In genomic region chr6:97145156-97145555, GRCm38 (mm10) we compare ENCODE assay signal across 13 mouse cellular contexts. TPM values are rescaled to one million over a fixed set of nuclear protein-coding genes. Genes with fewer than 3 reads are reported as not detected.
DNase-seq lines count a peak whose midpoint lies in the region; ATAC-seq lines count a peak whose summit lies in the region.
"Had no signal": no experiment of that assay in that cellular context is flagged by ENCODE, and none has a peak within 500 bp of the region (broad histone marks: within the 10 kb centered on the region; RNA-seq: fewer than 3 reads in every experiment).

No protein-coding gene starts in this region.

- H3K27me3 ChIP-seq in intestine, embryonic 15.5 days (replicated peaks): no peaks in the 10 kb centered on the region
- H3K27me3 ChIP-seq in intestine, embryonic 16.5 days (replicated peaks; ENCODE audit: control insufficient read depth, insufficient read depth, low read length): no peaks in the 10 kb centered on the region
- no peaks in the 10 kb centered on the region for H3K27me3 ChIP-seq in lung, embryonic 16.5 days (ENCODE audit: control insufficient read depth, insufficient read depth, low read depth, low read length)
- H3K27me3 ChIP-seq: hindbrain, embryonic 13.5 days; megakaryocyte, embryonic 14.5 days; neural tube, embryonic 13.5 days had no signal

- no peak for ATAC-seq in intestine, embryonic 15.5 days
- ATAC-seq in intestine, embryonic 16.5 days: no peak
- ATAC-seq in lung, embryonic 16.5 days (ENCODE audit: low read depth): no peak

- peaks cover 21% of the 10 kb centered on the region for H3K4me1 ChIP-seq in intestine, embryonic 15.5 days (replicated peaks)
- peaks cover 19% of the 10 kb centered on the region for H3K4me1 ChIP-seq in intestine, embryonic 16.5 days (ENCODE audit: control insufficient read depth, insufficient read depth, low read length)
- H3K4me1 ChIP-seq in lung, embryonic 16.5 days (replicated peaks; ENCODE audit: control insufficient read depth, insufficient read depth, low read length): peaks cover 36% of the 10 kb centered on the region

- no peak overlapping the region for H3K4me3 ChIP-seq in intestine, embryonic 15.5 days (replicated peaks)
- H3K4me3 ChIP-seq in intestine, embryonic 16.5 days (ENCODE audit: low read length): no peak overlapping the region
- no peak overlapping the region for H3K4me3 ChIP-seq in lung, embryonic 16.5 days (ENCODE audit: low read length)
- H3K4me3 ChIP-seq: forebrain, embryonic 10.5 days; hindbrain, embryonic 13.5 days; megakaryocyte, embryonic 14.5 days; neural tube, embryonic 13.5 days had no signal

- no peak overlapping the region for H3K4me2 ChIP-seq in intestine, embryonic 15.5 days (replicated peaks)
- H3K4me2 ChIP-seq in intestine, embryonic 16.5 days (ENCODE audit: low read depth, low read length): no peak overlapping the region
- no peak overlapping the region for H3K4me2 ChIP-seq in lung, embryonic 16.5 days (ENCODE audit: low read depth, low read length)
- H3K4me2 ChIP-seq: hindbrain, embryonic 13.5 days; neural tube, embryonic 13.5 days had no signal

- no peak overlapping the region for H3K9ac ChIP-seq in intestine, embryonic 15.5 days
- H3K9ac ChIP-seq in intestine, embryonic 16.5 days (ENCODE audit: low read depth, low read length): no peak overlapping the region
- no peak overlapping the region for H3K9ac ChIP-seq in lung, embryonic 16.5 days (ENCODE audit: low read length)
- H3K9ac ChIP-seq: hindbrain, embryonic 13.5 days; neural tube, embryonic 13.5 days had no signal

- 0 out of 2 replicates have a peak overlapping the region, but pooled peaks have one; percentile 0 for H3K27ac ChIP-seq in intestine, embryonic 15.5 days
- no peak overlapping the region for H3K27ac ChIP-seq in intestine, embryonic 16.5 days (ENCODE audit: low read length)
- peak overlapping the region; percentile 9; the same call in 1 of the 2 replicates for H3K27ac ChIP-seq in lung, embryonic 16.5 days (ENCODE audit: low read length)
- H3K27ac ChIP-seq: hindbrain, embryonic 13.5 days; neural tube, embryonic 13.5 days had no signal

- H3K36me3 ChIP-seq in intestine, embryonic 15.5 days: no peaks in the 10 kb centered on the region
- no peaks in the 10 kb centered on the region for H3K36me3 ChIP-seq in intestine, embryonic 16.5 days (ENCODE audit: control insufficient read depth, insufficient read depth, low read length)
- peaks cover 4% of the 10 kb centered on the region; the same call in 1 of the 2 replicates for H3K36me3 ChIP-seq in lung, embryonic 16.5 days (ENCODE audit: control insufficient read depth, insufficient read depth, low read length)

- no peaks in the 10 kb centered on the region for H3K9me3 ChIP-seq in intestine, embryonic 15.5 days
- H3K9me3 ChIP-seq in intestine, embryonic 16.5 days (ENCODE audit: control insufficient read depth, low read length): no peaks in the 10 kb centered on the region
- no peaks in the 10 kb centered on the region for H3K9me3 ChIP-seq in lung, embryonic 16.5 days (ENCODE audit: control insufficient read depth, low read length)
- H3K9me3 ChIP-seq: forebrain, embryonic 10.5 days; hindbrain, embryonic 13.5 days; neural tube, embryonic 13.5 days had no signal

- 89% methylated on average over 7 of the region's 7 CpGs for WGBS in intestine, embryonic 15.5 days
- 89% methylated on average over 7 of the region's 7 CpGs for WGBS in intestine, embryonic 16.5 days
- 70% methylated on average over 7 of the region's 7 CpGs for WGBS in lung, embryonic 16.5 days

- DNase-seq in adipocyte (ENCODE audit: low spot score) (peak; percentile 70), liver (no peak)
- DNase-seq in gastrocnemius, postnatal 10 days: peak; percentile 35
- DNase-seq in B cell, adult 2 months: no peak
- no peak for DNase-seq in thymus, postnatal 25 days
- DNase-seq: cerebellum, adult 2 months had no signal

RNA-seq across cellular contexts. Expression of gene Eogt, which starts 3.8 kb away (rescaled TPM):
- 8.0 and 9.5 TPM in 2 replicates for polyA plus RNA-seq in intestine, embryonic 15.5 days (2015; fragmentation: Nextera tagmentation; extraction: Ambion mirVana)
- 6.7 and 7.4 TPM in 2 replicates for polyA plus RNA-seq in intestine, embryonic 16.5 days (2015; fragmentation: Nextera tagmentation; extraction: Ambion mirVana)
- 1 to 10 TPM; 4.9 to 8.1 TPM for total RNA-seq in gastrocnemius, postnatal 10 days (2021)
- polyA plus RNA-seq in lung, embryonic 16.5 days (2015; fragmentation: Nextera tagmentation; extraction: Ambion mirVana): 25.8 and 27.8 TPM in 2 replicates

RNA-seq across cellular contexts. Expression of gene Tmf1, which starts 33.8 kb away (rescaled TPM):
- polyA plus RNA-seq in intestine, embryonic 15.5 days (2015; fragmentation: Nextera tagmentation; extraction: Ambion mirVana): 30.9 and 37.6 TPM in 2 replicates
- polyA plus RNA-seq in intestine, embryonic 16.5 days (2015; fragmentation: Nextera tagmentation; extraction: Ambion mirVana): 23.3 and 26.0 TPM in 2 replicates
- total RNA-seq in gastrocnemius, postnatal 10 days (2021): 10 to 100 TPM; 27.6 to 32.0 TPM
- polyA plus RNA-seq in lung, embryonic 16.5 days (2015; fragmentation: Nextera tagmentation; extraction: Ambion mirVana): 30.8 and 36.9 TPM in 2 replicates

Comparison
In these comparisons a context has a peak if more than half of its experiments do, and no peak if none do; other contexts are left out.
1. DNase-seq: peak in adipocyte (single experiment) and gastrocnemius, postnatal 10 days (single experiment); none in B cell, adult 2 months (0 of 2), thymus, postnatal 25 days (single experiment) and liver (single experiment).